Mouse (Mus musculus) brain, adult 2 months (tissue): ENCODE measurements at regions not wholly inside any gene's neighbourhood (a gene's known extent, or its start where the extent isn't known, plus 50 kb on each side); places are given as distances from the start of the nearest gene placed in this dataset.

ENCODE experiments used
- DNase-seq: peaks from one replicate; pipeline ENCODE4 v3.0.0; 2011; ENCODE audit warnings: low read depth, low spot score

GRCm38 (mm10) chrX:156598070-156598469 is 817.0 kb downstream of the Phex start:
- no peak for DNase-seq

GRCm38 (mm10) chrX:156594735-156595134 is 820.4 kb downstream of the Phex start:
- peak; percentile 47 for DNase-seq
